Mouse (Mus musculus): ENCODE measurements around the gene Dusp12. TPM values are rescaled to one million over a fixed set of nuclear protein-coding genes. Genes with fewer than 3 reads are reported as not detected.

Dusp12 gene
- polyA plus RNA-seq, 1 experiment from 2014 or later, result 47.3 TPM

DNA sequence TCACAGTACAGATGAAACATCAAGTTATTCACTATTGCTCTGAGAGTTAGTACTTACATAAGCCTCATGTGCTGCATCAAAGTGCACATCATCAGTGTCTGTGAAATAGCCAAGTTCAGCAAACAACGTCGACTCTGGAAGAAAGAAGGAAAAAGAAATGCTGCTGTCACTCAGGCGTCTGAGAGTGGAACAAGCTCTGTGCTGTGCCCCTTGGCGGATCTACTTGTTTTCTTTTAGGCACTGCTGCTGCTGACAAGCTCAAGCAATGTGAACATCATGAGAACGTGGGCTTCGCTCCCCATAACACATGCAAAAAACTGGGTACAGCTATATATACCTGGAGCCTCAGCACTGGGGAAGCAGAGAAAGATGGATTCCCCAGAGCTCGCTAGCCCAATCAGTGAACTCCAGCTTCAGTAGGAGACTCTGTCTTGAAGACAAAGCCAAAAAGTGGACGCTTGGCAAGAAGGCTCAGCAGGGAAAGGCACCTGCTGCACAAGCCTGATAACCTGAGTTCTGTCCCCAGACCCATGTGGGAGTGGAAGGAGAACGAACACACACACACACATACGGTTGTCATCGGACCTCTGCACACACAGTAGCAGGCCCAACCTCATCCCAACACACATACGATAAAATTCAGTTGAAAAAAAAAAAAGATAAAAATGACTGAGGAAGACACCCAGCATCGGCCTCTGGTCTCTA is 30.1 kb downstream of the Dusp12 start:
- Histone ChIP-seq H3K36me3 (no peaks in the 10 kb centered on the region), H3K4me1 (no peaks in the 10 kb centered on the region), H3K27me3 (replicated peaks) (no peaks in the 10 kb centered on the region), H3K4me3 (replicated peaks) (no peak overlapping the region), H3K4me2 (no peak overlapping the region), H3K9me3 (no peaks in the 10 kb centered on the region), H3K27ac (no peak overlapping the region), H3K9ac (no peak overlapping the region)
- ATAC-seq (ENCODE audit: insufficient read depth, low FRiP score, low read depth), result no peak
- WGBS, result 86% methylated on average over 13 of the region's 13 CpGs

- Histone ChIP-seq H3K27me3 (replicated peaks) (no peaks in the 10 kb centered on the region), H3K4me2 (no peak overlapping the region), H3K9me3 (no peaks in the 10 kb centered on the region), H3K27ac (no peak overlapping the region), H3K36me3 (no peaks in the 10 kb centered on the region), H3K9ac (no peak overlapping the region), H3K4me3 (replicated peaks) (no peak overlapping the region), H3K4me1 (no peaks in the 10 kb centered on the region)
- 89% methylated on average over 3 of the region's 3 CpGs for WGBS
- no peak for ATAC-seq (ENCODE audit: insufficient read depth, low FRiP score, low read depth)
These were observed 31.7 kb downstream of the Dusp12 start for GRCm38 (mm10) chr1:170853604-170854003.

GRCm38 (mm10) chr1:170850637-170851624 is 34.4 kb downstream of the Dusp12 start:
- H3K36me3 ChIP-seq, result 0 out of 2 replicates have a peak, but pooled peaks cover 3% of the 10 kb centered on the region
- no peak overlapping the region for H3K4me3 ChIP-seq (replicated peaks)
- whole genome bisulfite sequencing, result 87% methylated on average over 23 of the region's 23 CpGs
- ATAC-seq (ENCODE audit: insufficient read depth, low FRiP score, low read depth), result no peak
- H3K9me3 ChIP-seq, result no peaks in the 10 kb centered on the region
- no peaks in the 10 kb centered on the region for H3K27me3 ChIP-seq (replicated peaks)
- H3K27ac ChIP-seq, result no peak overlapping the region
- H3K4me1 ChIP-seq, result no peaks in the 10 kb centered on the region
- H3K9ac ChIP-seq, result no peak overlapping the region
- no peak overlapping the region for H3K4me2 ChIP-seq

- H3K4me3 ChIP-seq (replicated peaks), result no peak overlapping the region
- 0 out of 2 replicates have a peak, but pooled peaks cover 3% of the 10 kb centered on the region for H3K36me3 ChIP-seq
- H3K9me3 ChIP-seq, result no peaks in the 10 kb centered on the region
- no peak for ATAC-seq (ENCODE audit: insufficient read depth, low FRiP score, low read depth)
- no peaks in the 10 kb centered on the region for H3K27me3 ChIP-seq (replicated peaks)
- H3K9ac ChIP-seq, result no peak overlapping the region
- no peak overlapping the region for H3K4me2 ChIP-seq
- no peaks in the 10 kb centered on the region for H3K4me1 ChIP-seq
- 96% methylated on average over 2 of the region's 2 CpGs for WGBS
- no peak overlapping the region for H3K27ac ChIP-seq
These were observed 35.3 kb downstream of the Dusp12 start for GRCm38 (mm10) chr1:170850007-170850406.

DNA sequence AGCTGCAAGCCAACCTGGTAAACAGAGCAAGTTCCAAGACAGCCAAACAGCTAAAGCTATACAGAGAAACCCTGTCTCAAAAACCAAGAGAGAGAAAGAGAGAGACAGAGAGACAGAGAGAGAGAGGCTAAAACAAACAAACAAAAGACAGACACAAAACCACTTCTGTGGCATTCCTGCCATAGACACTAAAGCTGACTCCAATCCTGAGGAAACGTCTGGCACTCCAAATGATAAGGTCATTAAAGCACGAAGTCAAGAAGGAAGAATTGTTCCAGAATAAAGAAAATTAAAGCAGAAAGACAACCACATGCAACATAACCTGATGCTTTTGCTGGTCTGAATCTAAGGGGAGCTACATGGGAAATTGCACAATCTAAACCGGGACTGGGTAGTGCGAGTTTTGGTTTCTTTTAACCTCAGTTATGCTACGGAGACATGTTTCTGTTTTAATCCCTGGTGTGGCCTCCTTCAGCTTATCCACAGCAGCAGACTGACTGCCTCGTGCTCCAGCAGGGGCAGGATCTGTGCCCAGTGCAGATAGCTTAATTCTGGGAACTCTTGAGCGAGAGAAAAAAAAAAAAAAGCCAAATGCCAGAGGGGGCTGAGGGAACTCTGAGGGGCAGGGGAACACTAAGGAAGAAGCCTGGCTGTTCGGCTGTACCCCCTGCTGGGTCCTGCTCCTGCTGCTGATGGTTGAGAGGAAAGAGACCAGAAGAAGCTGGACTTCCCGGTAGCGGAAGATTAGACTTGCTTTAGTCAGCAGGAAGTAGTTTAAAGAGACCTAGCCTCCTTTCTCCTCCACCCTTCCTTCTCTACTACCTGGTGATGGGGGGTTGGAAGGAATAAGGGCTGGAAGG is 39.7 kb downstream of the Dusp12 start:
- Histone ChIP-seq H3K4me1 (no peaks in the 10 kb centered on the region), H3K27ac (no peak overlapping the region), H3K27me3 (replicated peaks) (no peaks in the 10 kb centered on the region), H3K4me3 (replicated peaks) (no peak overlapping the region), H3K9me3 (no peaks in the 10 kb centered on the region), H3K9ac (no peak overlapping the region), H3K4me2 (no peak overlapping the region), H3K36me3 (0 out of 2 replicates have a peak, but pooled peaks cover 3% of the 10 kb centered on the region)
- WGBS, result 46% methylated on average over 10 of the region's 10 CpGs
- peak; percentile 47; the same call in 1 of the 2 replicates for ATAC-seq (ENCODE audit: insufficient read depth, low FRiP score, low read depth)

- Histone ChIP-seq H3K4me2 (no peak overlapping the region), H3K27me3 (replicated peaks) (no peaks in the 10 kb centered on the region), H3K27ac (no peak overlapping the region), H3K4me3 (replicated peaks) (no peak overlapping the region), H3K9me3 (no peaks in the 10 kb centered on the region), H3K9ac (no peak overlapping the region), H3K36me3 (peaks cover 3% of the 10 kb centered on the region; the same call in 1 of the 2 replicates), H3K4me1 (no peaks in the 10 kb centered on the region)
- ATAC-seq (ENCODE audit: insufficient read depth, low FRiP score, low read depth), result no peak
- WGBS, result 54% methylated on average over 8 of the region's 8 CpGs
These were observed 41.0 kb downstream of the Dusp12 start for GRCm38 (mm10) chr1:170844380-170844779.

DNA sequence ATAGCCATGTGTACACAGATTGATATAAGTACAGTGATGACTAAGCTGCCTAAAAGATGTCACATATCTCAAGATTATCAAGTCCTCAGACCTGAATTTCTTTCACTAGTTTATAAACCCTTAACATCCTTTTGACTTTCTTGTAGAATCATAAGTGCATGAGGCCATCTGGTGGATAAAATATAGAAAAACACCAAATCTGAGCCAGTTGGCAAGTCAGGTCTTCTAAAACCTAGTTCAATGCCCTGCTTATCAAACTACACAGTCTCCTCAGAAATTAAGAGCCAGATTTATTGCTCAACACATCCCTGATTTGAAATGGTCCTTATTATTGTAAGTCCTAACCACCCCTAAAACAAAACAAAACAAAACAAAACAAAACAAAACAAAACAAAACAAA is 45.7 kb downstream of the Dusp12 start:
- H3K36me3 ChIP-seq, result no peaks in the 10 kb centered on the region; the same call in 1 of the 2 replicates
- no peaks in the 10 kb centered on the region for H3K9me3 ChIP-seq
- no peak overlapping the region for H3K9ac ChIP-seq
- no peaks in the 10 kb centered on the region for H3K4me1 ChIP-seq
- H3K27me3 ChIP-seq (replicated peaks), result no peaks in the 10 kb centered on the region
- H3K4me3 ChIP-seq (replicated peaks), result no peak overlapping the region
- no peak overlapping the region for H3K4me2 ChIP-seq
- H3K27ac ChIP-seq, result no peak overlapping the region
- no peak for ATAC-seq (ENCODE audit: insufficient read depth, low FRiP score, low read depth)

- no peaks in the 10 kb centered on the region for H3K36me3 ChIP-seq
- no peak for ATAC-seq (ENCODE audit: insufficient read depth, low FRiP score, low read depth)
- no peak overlapping the region for H3K4me3 ChIP-seq (replicated peaks)
- H3K4me2 ChIP-seq, result no peak overlapping the region
- H3K9ac ChIP-seq, result no peak overlapping the region
- no peaks in the 10 kb centered on the region for H3K9me3 ChIP-seq
- no peak overlapping the region for H3K27ac ChIP-seq
- WGBS, result 78% methylated on average over 9 of the region's 9 CpGs
- H3K4me1 ChIP-seq, result no peaks in the 10 kb centered on the region
- no peaks in the 10 kb centered on the region for H3K27me3 ChIP-seq (replicated peaks)
These were observed 50.6 kb downstream of the Dusp12 start for GRCm38 (mm10) chr1:170834756-170835155.

DNA sequence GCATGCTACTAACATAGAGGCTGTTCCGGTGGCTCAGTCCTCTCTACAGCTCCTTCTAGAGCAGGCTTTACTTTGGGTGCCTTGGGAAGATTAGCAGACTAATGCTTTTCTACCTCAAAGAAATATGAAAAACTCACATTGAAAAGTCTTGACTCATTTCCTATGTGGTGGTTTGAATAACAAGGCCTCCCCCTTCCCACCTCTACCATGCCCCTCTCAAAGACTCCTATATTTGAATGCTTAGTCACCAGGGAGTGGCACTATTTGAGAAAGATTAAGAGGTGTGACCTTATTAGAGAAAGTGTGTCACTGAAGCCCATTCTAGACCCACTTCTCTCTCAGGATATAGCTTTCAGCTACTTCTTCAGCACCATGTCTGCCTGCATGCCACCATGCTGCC is 55.6 kb downstream of the Dusp12 start:
- Histone ChIP-seq H3K4me2 (no peak overlapping the region), H3K27me3 (replicated peaks) (no peaks in the 10 kb centered on the region), H3K27ac (no peak overlapping the region), H3K4me3 (replicated peaks) (no peak overlapping the region), H3K9me3 (no peaks in the 10 kb centered on the region), H3K9ac (no peak overlapping the region), H3K4me1 (no peaks in the 10 kb centered on the region), H3K36me3 (no peaks in the 10 kb centered on the region)
- WGBS, result 83% methylated on average over 1 of the region's 1 CpGs
- no peak for ATAC-seq (ENCODE audit: insufficient read depth, low FRiP score, low read depth)

DNA sequence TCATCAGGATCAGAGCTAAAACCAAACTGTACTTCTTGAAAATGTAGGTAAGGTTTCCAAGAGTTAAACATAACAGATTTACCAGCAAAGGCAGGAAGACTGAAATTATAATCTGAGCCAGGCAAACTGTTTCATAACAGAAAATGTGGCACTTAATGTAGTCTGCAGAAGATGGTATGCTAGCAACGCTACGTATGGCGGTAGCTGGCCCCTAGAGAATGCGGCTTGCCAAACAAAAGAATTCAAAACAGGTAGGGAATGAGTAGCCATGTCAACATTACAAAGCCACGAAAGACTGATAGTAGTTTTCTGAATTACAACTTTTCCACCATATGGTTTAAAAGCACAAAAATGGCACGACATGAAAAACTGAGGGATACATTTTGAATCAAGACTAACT is 56.0 kb downstream of the Dusp12 start:
- Histone ChIP-seq H3K9me3 (no peaks in the 10 kb centered on the region), H3K4me3 (replicated peaks) (no peak overlapping the region), H3K9ac (no peak overlapping the region), H3K36me3 (no peaks in the 10 kb centered on the region), H3K27ac (no peak overlapping the region), H3K27me3 (replicated peaks) (no peaks in the 10 kb centered on the region), H3K4me2 (no peak overlapping the region), H3K4me1 (no peaks in the 10 kb centered on the region)
- no peak for ATAC-seq (ENCODE audit: insufficient read depth, low FRiP score, low read depth)
- 87% methylated on average over 6 of the region's 6 CpGs for WGBS

Data from stomach, embryonic 15.5 days (tissue).